Mouse (Mus musculus) c-Kit-positive CD71-negative TER-119-negative erythroid progenitor cells, embryonic 14.5 days (primary cell): Measurements from ENCODE around the gene Bcl2a1b.
"Not testable (repeated sequence)": the region's sequence is repeated elsewhere in the genome, so short reads cannot be mapped to it uniquely, and the experiment has no call there.

ENCODE experiments used
- DNase-seq: peaks from one replicate; pipeline ENCODE4 v3.0.0-alpha.2; 2013; ENCODE audit warnings: low read depth

Gene Bcl2a1b

DNA sequence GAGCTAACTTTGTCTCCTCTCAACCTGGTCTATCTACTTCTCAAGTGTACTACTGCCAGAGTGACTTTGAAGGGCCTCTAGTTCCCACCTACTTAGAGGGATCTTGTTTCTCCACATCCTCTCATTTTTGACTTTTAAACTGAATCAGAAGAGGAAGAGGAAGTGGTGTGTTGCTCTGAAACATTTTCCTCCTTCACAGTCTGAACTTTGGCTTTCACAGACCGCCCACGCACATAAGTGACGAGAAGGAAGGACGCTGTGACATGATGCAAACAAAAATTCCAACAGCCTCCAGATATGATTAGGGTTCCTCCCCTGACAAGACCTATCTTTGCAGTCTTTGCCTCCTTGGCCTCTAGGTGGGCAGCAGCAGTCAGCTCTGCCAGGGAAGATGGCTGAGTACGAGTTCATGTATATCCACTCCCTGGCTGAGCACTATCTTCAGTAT is at the start of gene Bcl2a1b, which contains the start of gene Gm29094:
TSS of gene Bcl2a1b (plus strand) at position 241 of the 448 bp plus-strand sequence.
TSS of gene Gm29094 (plus strand) at position 411 of the 448 bp plus-strand sequence.
- not testable (repeated sequence) for DNase-seq

DNA sequence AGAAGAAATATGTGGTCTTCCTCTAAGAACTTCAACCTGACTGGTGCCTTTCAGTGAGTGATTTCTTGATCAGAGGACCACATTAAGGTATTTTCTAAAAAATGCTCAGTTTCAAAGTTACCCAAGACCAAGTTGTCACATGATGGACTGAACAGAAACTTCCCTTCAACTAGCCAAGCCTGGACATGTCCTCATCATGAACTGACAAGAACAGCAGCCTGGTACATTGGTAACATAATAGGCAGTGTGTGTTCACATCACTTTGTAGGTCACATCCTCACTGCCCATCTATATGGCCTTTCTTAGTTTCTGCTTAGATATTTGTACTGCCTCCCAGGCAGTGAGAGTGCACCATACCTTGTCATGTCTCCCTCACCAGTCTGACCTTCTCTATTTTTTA is 26.5 kb upstream of the Bcl2a1b start:
- DNase-seq: not testable (repeated sequence)

- not testable (repeated sequence) for DNase-seq
Observed at GRCm38 (mm10) chr9:89178833-89179232, 20.2 kb upstream of the Bcl2a1b start.

DNA sequence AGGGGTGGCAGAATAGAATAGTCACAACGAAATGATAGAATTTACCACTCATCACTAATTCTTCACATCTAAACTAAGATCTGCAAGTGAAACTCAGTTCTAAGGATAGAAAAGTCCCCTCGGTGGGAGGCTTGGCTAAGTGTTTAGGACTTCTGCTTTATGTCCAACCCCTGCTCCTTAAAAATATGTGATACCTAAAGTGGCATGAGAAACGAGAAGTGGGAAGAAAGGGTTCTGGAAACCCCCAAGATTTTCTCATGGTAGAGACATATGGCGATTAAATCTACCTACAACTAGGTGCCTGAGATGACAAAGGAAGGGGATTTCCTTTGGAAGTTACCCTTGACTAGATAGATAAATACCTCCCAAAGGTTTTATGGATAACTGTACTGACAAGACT is 19.5 kb upstream of the Bcl2a1b start:
- DNase-seq: not testable (repeated sequence)

DNA sequence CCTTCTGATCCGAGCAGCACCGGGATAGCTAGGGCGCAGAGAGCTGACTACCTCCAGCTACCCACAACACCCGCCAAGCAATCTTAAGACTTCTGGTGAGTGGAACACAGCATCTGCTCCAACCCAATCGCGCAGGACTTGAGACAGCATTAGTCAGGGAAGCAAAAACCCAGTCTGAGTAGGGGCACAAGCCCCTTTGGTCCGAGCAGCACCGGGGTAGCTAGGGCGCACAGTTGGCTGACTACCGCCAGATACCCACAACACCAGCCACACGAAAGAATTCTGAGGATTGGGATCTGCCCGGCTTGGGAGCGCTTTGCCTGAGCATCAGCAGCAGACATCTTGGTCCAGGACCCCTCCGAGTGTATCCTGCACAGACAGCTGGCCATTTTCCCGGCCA is 12.0 kb upstream of the Bcl2a1b start:
- DNase-seq: not testable (repeated sequence)

DNA sequence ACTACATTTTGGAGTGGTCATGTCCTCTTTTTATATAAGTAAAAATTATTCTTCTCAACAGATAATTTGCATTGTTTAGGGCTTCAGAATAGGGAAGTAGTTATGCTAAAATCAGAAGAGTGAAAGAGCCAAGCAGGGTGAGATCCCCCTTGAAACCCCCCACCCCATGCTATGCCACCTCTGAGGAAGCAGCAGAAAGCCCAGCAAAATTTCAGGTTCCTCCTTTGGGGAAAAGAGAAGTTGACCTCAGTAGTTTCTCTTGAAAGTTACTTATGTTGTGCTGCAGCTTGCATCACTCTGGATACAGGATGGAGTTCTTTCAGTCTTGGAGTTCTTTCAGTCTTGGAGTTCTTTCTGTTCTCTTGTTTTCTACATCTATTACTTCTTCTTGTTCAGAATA is 3.5 kb upstream of the Bcl2a1b start:
- DNase-seq: not testable (repeated sequence)

- DNase-seq: not testable (repeated sequence)
Observed at GRCm38 (mm10) chr9:89197509-89197908, 1.5 kb upstream of the Bcl2a1b start.

DNA sequence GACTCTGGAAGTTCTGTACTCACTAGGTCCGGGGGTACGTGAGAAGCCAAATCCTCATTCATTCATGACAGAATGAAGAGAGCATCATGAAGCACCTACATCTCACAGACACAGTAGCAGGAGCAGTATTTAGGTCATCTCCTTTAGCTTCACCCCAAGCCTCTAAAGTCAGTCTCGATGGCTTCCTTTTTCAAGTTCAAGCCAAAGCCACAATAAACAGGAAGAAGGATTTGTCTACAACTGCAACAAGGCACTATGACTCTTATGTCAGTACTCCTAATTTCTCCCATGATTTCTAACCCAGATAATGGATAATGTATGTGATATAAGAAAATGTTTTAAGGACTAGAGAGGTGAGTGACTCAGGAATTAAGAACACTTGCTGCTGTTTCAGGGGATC is 660 bp upstream of the Bcl2a1b start:
- DNase-seq: not testable (repeated sequence)

DNA sequence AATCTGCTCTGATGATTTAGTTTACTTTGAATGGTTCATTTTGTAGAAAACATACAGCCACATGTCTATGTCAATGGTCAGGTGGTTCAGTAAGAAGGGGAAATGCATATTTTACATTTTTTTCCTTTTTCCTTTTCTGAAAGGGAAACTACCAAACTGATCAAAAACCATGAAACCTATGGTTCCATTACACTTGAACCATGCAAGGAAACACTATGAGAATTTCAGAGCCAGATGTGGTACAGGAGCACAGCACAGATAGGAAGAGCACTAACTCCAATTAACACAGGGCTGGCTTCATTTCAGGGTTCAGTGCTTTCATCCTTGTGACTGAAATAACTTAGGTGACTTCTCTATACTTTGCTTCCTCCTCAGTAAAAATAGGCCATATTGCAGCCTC is 3.2 kb downstream of the Bcl2a1b start:
- DNase-seq: not testable (repeated sequence)

- DNase-seq: not testable (repeated sequence)
Observed at GRCm38 (mm10) chr9:89208939-89209338, 9.9 kb downstream of the Bcl2a1b start.

GRCm38 (mm10) chr9:89210353-89211064 is 11.5 kb downstream of the Bcl2a1b start, which contains the start of gene Mthfs:
TSS of gene Mthfs (plus strand) at chr9:89210676.
- DNase-seq: not testable (repeated sequence)

- not testable (repeated sequence) for DNase-seq
Observed at GRCm38 (mm10) chr9:89211065-89211858, 12.3 kb downstream of the Bcl2a1b start.

- DNase-seq: not testable (repeated sequence)
Observed at GRCm38 (mm10) chr9:89212428-89212827, 13.4 kb downstream of the Bcl2a1b start.

DNA sequence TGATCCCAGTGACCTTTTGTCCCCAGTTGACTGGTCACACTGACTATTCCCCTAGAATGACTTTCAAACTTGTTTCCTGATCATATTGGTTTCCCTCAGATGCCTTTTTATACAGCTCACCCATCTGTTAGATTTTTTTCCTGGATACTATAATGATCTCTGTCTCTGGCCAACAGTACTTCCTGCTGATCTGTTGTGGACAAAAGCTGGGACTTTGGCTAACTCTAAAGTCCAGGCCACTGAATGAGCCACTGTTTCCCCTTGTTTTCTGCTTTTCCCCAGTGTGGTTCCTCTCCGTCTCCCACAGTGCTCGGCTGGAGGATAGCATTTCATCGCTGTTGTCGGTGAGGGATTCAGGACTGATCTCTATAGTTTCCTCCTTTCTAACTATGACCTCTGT is 19.2 kb downstream of the Bcl2a1b start:
- DNase-seq: not testable (repeated sequence)

GRCm38 (mm10) chr9:89219668-89220067 is 20.7 kb downstream of the Bcl2a1b start:
- not testable (repeated sequence) for DNase-seq

DNA sequence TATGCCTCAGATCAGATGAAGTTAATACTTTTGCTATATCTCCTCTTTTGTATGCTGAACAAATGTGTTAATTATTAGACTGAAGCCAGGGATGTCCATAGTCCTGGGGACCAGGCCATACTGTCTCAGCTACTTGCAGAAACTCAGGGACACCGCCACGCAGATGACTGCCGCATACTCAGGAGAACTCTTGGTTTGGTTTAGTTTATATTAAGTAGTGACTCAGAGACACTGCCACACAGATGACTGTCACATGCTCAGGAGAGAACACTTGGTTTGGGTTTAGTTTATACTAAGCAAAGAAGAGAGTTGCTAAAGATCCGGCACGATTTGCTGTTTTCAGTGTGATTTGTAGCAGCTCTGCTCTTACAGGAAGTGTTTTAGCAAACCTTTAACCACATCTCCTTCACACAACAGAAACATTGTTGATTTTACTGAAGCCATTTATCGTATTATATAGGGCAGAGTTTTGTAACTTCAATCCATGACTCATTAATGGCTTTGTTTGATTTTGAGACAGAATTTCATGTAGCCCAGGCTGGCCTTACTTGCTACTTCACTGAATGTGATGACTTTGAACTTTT is 21.8 kb downstream of the Bcl2a1b start:
- not testable (repeated sequence) for DNase-seq

- no peak for DNase-seq
Observed at GRCm38 (mm10) chr9:89226071-89226470, 27.1 kb downstream of the Bcl2a1b start.

DNA sequence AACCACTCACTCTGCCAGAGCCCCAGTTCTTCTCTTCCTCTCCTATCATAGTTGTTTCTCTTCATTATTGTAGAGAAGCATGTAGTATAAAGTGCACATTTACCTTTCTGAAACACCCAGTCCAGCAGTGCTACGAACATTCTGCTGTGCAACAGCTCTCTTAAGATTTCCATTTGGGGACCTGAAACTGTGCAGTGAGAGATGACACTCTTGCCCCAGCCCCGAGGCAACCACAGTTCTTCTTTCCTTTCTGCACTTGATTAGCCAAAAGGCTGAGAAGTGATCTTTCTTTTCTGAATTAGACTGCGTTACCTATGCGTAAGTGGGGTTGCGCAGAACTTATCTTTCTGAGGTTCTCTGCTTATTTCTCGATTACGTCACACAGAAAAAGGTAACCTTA is 29.1 kb downstream of the Bcl2a1b start:
- DNase-seq: no peak

DNA sequence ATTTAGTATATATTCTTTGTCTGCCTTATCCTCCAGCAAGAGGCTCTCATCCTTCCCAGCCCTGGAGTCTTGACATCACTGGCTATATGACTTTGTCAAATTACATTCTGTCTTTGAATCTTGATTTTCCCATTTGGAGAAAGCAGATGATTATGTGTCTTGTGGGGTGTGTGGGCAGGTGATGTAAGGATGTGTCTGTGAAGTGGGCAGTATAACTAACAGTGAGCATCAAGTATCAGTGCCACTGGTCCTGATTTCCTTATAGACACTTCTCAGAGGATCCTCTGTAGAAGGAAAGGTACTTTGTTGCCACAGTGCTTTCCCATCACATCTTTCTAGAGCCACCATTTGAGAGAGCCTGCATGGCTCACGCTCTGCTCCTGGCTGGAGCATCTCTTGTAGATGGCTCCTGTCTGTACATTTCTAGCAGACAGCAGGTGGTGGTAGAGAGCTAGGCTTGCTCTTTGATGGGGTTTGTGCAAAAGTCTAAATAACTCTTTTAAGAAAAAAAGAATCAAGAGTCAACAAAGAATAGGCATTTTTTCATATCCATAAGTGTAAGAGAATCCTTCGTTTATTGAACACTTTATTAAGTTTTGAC is 32.0 kb downstream of the Bcl2a1b start:
- not testable (repeated sequence) for DNase-seq

GRCm38 (mm10) chr9:89237131-89237530 is 38.1 kb downstream of the Bcl2a1b start:
- DNase-seq: not testable (repeated sequence)

- not testable (repeated sequence) for DNase-seq
Observed at GRCm38 (mm10) chr9:89238976-89239505, 40.0 kb downstream of the Bcl2a1b start.
